Mouse (Mus musculus): ENCODE measurements around the gene Oip5. TPM values are rescaled to one million over a fixed set of nuclear protein-coding genes. Genes with fewer than 3 reads are reported as not detected.

Gene Oip5
- polyA plus RNA-seq (2015; fragmentation: Illumina TruSeq; extraction: RNeasy Lipid Tissue Mini Kit (QIAGEN cat#74804); ENCODE audit: low read depth, low replicate concordance): 1.6 TPM

GRCm38 (mm10) chr2:119618199-119618982, at the start of gene Oip5, which contains the start of gene Nusap1:
Gene Oip5, minus strand, starts transcription at chr2:119618469.
Gene Nusap1, plus strand, starts transcription at chr2:119618298.

GRCm38 (mm10) chr2:119662220-119663182, 44.2 kb upstream of the Oip5 start, which contains the start of gene Ndufaf1:
Gene Ndufaf1, minus strand, starts transcription at chr2:119662827.

Other genes with a start within 250 kb of the Oip5 start
- 11.8 TPM for gene Ino80, start 140.8 kb downstream of the Oip5 start, polyA plus RNA-seq (2015; fragmentation: Illumina TruSeq; extraction: RNeasy Lipid Tissue Mini Kit (QIAGEN cat#74804); ENCODE audit: low read depth, low replicate concordance)
- 0.80 TPM for gene Exd1, start 70.8 kb downstream of the Oip5 start, polyA plus RNA-seq (2015; fragmentation: Illumina TruSeq; extraction: RNeasy Lipid Tissue Mini Kit (QIAGEN cat#74804); ENCODE audit: low read depth, low replicate concordance)
- gene Chp1, start 70.8 kb downstream of the Oip5 start, polyA plus RNA-seq (2015; fragmentation: Illumina TruSeq; extraction: RNeasy Lipid Tissue Mini Kit (QIAGEN cat#74804); ENCODE audit: low read depth, low replicate concordance): 149 TPM
- 0.73 TPM for gene Nusap1, start 171 bp downstream of the Oip5 start, polyA plus RNA-seq (2015; fragmentation: Illumina TruSeq; extraction: RNeasy Lipid Tissue Mini Kit (QIAGEN cat#74804); ENCODE audit: low read depth, low replicate concordance)
- gene Ndufaf1, start 44.4 kb upstream of the Oip5 start, polyA plus RNA-seq (2015; fragmentation: Illumina TruSeq; extraction: RNeasy Lipid Tissue Mini Kit (QIAGEN cat#74804); ENCODE audit: low read depth, low replicate concordance): 45.7 TPM
- gene Rtf1, start 56.6 kb upstream of the Oip5 start, polyA plus RNA-seq (2015; fragmentation: Illumina TruSeq; extraction: RNeasy Lipid Tissue Mini Kit (QIAGEN cat#74804); ENCODE audit: low read depth, low replicate concordance): 40.0 TPM
- 172 TPM for gene Itpka, start 123.9 kb upstream of the Oip5 start, polyA plus RNA-seq (2015; fragmentation: Illumina TruSeq; extraction: RNeasy Lipid Tissue Mini Kit (QIAGEN cat#74804); ENCODE audit: low read depth, low replicate concordance)
- 22.9 TPM for gene Ltk, start 142.0 kb upstream of the Oip5 start, polyA plus RNA-seq (2015; fragmentation: Illumina TruSeq; extraction: RNeasy Lipid Tissue Mini Kit (QIAGEN cat#74804); ENCODE audit: low read depth, low replicate concordance)
- gene Rpap1, start 169.1 kb upstream of the Oip5 start, polyA plus RNA-seq (2015; fragmentation: Illumina TruSeq; extraction: RNeasy Lipid Tissue Mini Kit (QIAGEN cat#74804); ENCODE audit: low read depth, low replicate concordance): 9.6 TPM
- gene Tyro3, start 179.3 kb upstream of the Oip5 start, polyA plus RNA-seq (2015; fragmentation: Illumina TruSeq; extraction: RNeasy Lipid Tissue Mini Kit (QIAGEN cat#74804); ENCODE audit: low read depth, low replicate concordance): 129 TPM

Data from brain, adult 10 weeks (tissue).